Mouse (Mus musculus): ENCODE results near the gene Arhgef15. TPM values are rescaled to one million over a fixed set of nuclear protein-coding genes. Genes with fewer than 3 reads are reported as not detected.

The Arhgef15 gene
- 0.24 TPM for polyA plus RNA-seq (2017; shearing (Covaris generic))

DNA sequence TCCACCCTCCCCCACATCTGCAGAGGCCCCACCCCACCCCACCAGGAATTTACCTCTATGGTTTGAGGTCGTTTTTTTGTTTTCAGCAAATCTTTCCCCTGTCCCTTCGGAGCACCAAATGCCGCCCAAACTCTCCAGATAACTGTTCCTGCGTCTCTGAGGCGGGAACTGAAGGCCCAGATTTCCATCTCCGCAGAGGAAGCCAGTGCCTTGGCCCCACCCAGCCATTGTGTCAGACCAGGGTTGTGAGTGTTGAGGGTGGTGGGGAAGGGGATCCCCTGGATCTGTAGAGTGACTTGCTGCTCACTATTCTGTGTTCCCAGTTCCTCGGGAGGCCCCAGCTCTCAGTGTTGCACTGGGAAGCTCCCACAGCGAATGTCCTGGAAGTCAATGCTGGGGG, at the start of gene Arhgef15:
Gene Arhgef15, minus strand, starts transcription at position 173 of the 400 bp plus-strand sequence.

DNA sequence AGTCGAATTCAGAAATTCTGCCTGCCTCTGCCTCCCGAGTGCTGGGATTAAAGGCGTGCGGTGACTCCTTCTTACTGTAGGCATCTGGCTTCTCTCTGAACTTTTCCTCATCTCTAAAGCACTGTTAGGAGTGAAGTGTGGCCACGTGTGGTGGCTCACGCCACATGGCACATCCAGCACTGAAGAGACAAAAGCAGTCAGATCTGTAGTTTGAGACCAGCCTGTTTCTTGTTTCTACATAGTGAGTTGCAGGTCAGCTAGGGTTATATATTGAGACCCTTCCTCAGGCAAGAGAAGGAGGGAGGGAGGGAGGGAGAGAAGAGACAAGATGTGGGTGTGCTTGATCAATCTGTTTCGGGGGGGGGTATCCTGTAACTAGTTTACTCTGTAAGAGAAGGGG, 17.8 kb upstream of the Arhgef15 start, which contains the start of gene Rangrf:
Gene Rangrf, minus strand, starts transcription at position 101 of the 400 bp plus-strand sequence.

DNA sequence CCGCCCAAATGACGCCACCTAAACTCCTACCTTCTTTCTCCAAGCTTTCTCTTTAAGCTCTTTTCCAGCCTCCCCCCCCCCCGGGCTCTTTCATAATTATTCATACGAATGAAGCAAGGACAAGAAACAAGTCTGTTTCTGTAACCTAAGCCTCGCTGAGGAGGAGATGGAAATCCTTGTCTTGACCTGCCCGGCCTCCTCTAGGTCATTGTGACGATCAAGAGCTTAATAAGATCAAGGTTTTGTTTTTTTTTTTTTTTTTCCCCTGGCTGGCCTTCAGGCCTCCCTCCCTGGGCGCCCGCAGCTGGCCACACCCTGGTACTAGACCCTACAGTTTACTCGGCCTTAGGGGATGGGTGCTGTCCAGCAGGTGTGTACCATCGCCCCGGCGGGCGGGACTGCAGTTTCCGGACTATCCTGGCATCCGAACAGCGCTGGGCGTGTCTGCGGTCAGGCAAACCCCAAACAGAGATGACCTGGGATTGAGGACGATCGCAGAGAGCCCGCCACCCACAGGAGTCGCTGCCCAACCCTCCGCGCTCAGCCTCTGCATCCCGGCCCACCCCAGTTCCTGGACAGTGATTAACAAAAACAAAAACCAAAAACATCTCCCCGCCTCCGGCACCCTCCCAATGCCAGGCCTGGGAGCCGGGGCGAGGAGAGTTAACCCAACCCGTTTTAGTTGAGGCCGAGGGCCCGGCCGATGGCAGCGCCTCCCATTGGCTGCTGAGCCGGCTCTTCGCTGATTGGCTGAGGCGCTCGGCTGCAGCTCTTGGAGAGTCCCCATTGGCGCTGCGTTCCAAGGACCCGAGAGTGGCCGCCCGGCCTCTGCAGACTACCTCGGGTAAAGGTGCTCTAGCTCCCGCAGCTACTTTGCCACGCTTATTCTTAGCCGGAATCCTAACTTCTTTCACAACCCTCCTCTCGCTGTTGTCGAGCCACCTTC, 10.3 kb upstream of the Arhgef15 start, which contains the start of gene Slc25a35:
Gene Slc25a35, plus strand, starts transcription at position 795 of the 946 bp plus-strand sequence.

DNA sequence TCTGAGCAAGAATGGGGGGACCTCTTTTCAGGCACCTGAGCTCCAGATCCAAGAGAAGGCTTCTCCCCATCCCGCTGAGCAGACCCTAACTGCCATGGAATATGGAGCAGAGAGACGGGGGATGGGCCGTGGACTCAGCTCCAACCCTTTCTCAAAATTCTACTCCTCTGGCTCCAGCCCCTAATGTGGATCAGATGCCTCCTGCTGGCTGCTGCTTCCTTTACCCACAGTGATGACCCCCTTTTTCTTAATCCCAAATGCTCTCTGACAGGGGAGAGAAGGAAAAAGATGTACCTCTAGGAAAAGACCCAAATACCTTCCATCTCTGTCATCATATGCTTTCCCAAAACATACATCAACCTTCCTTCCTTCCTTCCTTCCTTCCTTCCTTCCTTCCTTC, 30.3 kb downstream of the Arhgef15 start, which contains the start of gene Odf4:
Gene Odf4, minus strand, starts transcription at position 101 of the 400 bp plus-strand sequence.

DNA sequence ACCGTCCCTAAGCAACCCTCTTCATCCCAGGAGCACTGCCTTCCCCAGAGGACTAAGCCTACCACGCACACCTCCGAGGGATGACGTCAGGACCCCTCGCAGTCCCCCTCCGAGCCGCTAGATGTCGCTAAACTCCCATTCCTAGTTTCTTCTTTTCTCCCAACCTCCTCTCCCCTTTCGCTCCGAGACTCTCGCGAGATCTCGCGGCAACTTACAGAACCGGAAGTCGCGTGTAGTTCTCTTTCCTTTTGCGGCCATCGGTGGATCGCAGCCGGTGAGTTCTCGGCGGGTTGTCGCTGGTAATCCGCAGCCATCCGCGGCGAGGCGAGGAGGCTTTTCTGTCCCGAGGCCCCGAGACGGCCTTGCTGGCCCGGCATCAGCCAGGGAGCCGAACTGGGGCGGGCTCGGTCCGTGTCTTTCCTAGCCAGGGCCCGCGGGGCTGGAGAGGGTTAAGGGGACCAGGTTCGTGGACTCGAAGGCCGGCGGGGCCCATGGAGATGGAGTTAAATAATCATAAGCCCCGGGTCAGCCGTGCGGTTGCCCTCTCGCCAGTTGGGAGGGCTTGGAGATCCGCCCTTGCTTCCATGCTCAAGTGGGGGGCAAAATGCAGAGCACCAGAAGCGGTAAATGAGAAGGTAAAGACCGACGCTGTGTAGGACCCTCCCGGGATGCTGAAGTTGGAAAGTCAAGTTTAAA, 55.8 kb downstream of the Arhgef15 start, which contains the start of gene Rpl26:
Gene Rpl26, plus strand, starts transcription at position 233 of the 696 bp plus-strand sequence.

Other genes with a start within 250 kb of the Arhgef15 start
- 155 TPM for gene Ndel1, start 85.6 kb downstream of the Arhgef15 start, polyA plus RNA-seq (2017; shearing (Covaris generic))
- gene Rnf222, start 68.9 kb downstream of the Arhgef15 start, polyA plus RNA-seq (2017; shearing (Covaris generic)), result not detected
- 791 TPM for gene Rpl26, start 55.9 kb downstream of the Arhgef15 start, polyA plus RNA-seq (2017; shearing (Covaris generic))
- gene Odf4, start 30.4 kb downstream of the Arhgef15 start, polyA plus RNA-seq (2017; shearing (Covaris generic)), result 0.48 TPM
- 4.6 TPM for gene Slc25a35, start 10.7 kb upstream of the Arhgef15 start, polyA plus RNA-seq (2017; shearing (Covaris generic))
- gene Rangrf, start 17.7 kb upstream of the Arhgef15 start, polyA plus RNA-seq (2017; shearing (Covaris generic)), result 3.6 TPM
- gene Pfas, start 51.0 kb upstream of the Arhgef15 start, polyA plus RNA-seq (2017; shearing (Covaris generic)), result 1.8 TPM
- gene Ctc1, start 58.4 kb upstream of the Arhgef15 start, polyA plus RNA-seq (2017; shearing (Covaris generic)), result 15.3 TPM
- gene Aurkb, start 88.2 kb upstream of the Arhgef15 start, polyA plus RNA-seq (2017; shearing (Covaris generic)), result 2.2 TPM
- gene Borcs6, start 102.2 kb upstream of the Arhgef15 start, polyA plus RNA-seq (2017; shearing (Covaris generic)), result 5.9 TPM
- gene Tmem107, start 113.3 kb upstream of the Arhgef15 start, polyA plus RNA-seq (2017; shearing (Covaris generic)), result 13.6 TPM
- gene Vamp2, start 131.0 kb upstream of the Arhgef15 start, polyA plus RNA-seq (2017; shearing (Covaris generic)), result 250 TPM
- gene Per1, start 137.7 kb upstream of the Arhgef15 start, polyA plus RNA-seq (2017; shearing (Covaris generic)), result 81.1 TPM
- gene Hes7, start 162.9 kb upstream of the Arhgef15 start, polyA plus RNA-seq (2017; shearing (Covaris generic)), result 0.35 TPM
- gene 9130213A22Rik, start 165.1 kb upstream of the Arhgef15 start, polyA plus RNA-seq (2017; shearing (Covaris generic)), result 0.63 TPM
- gene Aloxe3, start 168.4 kb upstream of the Arhgef15 start, polyA plus RNA-seq (2017; shearing (Covaris generic)), result 0.69 TPM
- not detected for gene Alox12b, start 199.5 kb upstream of the Arhgef15 start, polyA plus RNA-seq (2017; shearing (Covaris generic))
- 0.57 TPM for gene Alox8, start 240.4 kb upstream of the Arhgef15 start, polyA plus RNA-seq (2017; shearing (Covaris generic))